Mouse (Mus musculus) spleen, embryonic (tissue): Measurements from ENCODE around the gene Ank2.

Experiments
- CTCF ChIA-PET: fragments of 350-600 bp; sonication (Branson Sonifier 250); formaldehyde crosslinking; loops from one replicate; lab custom pipeline; 2022; lab: Charles Lee

The Ank2 gene

DNA sequence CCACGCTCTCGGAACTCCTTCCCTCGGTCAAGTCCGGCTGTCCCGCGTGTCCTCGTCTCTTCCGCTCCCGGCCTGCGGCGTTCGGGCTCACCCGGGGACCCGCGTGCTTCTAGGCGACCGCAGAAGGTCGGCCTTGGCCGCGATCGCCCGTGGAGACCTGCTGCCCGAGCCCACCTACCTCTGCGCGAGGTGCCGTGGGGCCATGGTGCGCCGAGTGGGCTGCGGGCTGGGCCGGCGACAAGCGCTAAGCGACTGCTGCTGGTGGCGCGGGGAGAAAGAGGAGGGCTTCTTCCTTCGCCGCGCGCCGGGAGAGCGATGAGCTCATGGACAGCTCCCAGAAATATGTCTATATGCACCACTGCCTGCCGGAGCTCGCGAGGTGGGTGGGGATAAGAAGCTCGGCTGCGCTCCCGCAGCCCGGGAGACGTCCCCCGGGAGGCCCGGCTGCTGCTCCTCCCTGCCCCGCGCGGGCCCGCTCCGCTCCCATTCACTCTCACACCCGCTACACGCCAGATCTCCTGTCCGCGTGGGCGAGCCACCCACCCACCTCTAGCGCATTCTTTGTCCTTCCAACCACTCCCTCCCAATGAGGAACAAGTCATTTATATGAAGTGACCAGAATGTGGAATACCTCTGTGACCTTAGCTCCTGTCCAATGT lies at the start of gene Ank2:
Gene Ank2 (minus strand): TSS at position 609 of the 659 bp plus-strand sequence.
- CTCF ChIA-PET, result no interaction called here

DNA sequence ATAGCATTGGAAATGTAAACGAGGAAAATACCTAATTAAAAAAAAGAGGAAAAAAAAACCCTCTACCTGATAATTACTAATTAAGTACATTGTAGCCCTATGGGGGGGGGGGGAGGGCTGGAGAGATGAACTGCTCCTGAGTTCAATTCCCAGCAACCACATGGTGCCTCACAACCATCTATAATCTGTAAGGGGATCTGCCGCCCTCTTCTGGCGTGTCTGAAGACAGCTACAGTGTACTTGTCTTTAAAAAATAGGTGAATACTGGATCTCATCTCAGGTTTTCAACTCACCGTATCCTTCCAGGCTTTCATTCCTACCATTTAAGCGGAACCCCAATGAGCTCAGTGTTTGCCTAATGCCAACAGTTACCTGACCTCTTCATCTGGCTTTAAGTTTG lies 48.7 kb upstream of the Ank2 start:
- CTCF ChIA-PET, result interaction anchor here (0.5 kb wide), 1 partner anchor 230 kb away, joined by 4 read pairs; no protein-coding TSS in a partner anchor

- CTCF ChIA-PET, result no interaction called here
Measured at GRCm38 (mm10) chr3:127544610-127545121, 45.5 kb upstream of the Ank2 start.

DNA sequence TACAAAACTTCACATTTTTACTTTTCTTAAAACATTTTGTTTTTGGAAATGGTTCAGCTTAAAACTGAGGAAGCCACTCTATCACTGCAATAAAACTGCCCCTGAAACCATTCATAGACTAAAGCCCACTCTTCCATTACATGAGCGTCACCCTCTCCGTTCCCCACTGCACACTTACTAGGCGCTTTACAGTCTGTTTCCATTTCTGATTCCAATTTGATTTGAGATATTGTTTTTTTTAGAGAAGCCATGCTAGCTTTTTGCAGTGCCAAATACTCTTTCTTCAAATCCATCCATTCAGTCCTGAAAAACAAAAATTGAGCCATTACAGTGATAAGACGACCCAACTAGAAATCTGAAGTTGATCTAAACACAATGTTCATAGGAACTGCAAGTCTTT lies 44.8 kb upstream of the Ank2 start:
- CTCF ChIA-PET, result no interaction called here

DNA sequence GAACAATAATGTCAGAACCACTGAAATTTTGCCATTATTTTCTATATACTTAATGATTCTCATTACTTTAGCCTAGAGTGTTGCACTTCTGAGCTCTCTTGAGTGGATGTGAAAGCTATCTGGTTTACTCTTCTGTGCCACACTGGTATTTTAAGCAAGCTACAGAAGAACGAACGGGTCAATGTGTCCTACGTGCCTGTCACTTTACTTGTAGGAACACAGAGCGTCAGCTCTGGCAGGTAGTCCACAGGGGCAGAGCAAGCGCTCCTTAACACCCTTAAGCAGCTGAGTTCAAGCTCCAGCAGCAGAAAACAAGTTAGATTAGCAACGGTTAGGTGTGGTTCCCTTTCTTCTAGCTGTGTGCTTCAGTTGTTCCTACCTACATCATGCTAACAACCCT lies 40.0 kb upstream of the Ank2 start:
- CTCF ChIA-PET, result interaction anchor here (0.5 kb wide), 1 partner anchor 169 kb away, joined by 4 read pairs; no protein-coding TSS in a partner anchor

DNA sequence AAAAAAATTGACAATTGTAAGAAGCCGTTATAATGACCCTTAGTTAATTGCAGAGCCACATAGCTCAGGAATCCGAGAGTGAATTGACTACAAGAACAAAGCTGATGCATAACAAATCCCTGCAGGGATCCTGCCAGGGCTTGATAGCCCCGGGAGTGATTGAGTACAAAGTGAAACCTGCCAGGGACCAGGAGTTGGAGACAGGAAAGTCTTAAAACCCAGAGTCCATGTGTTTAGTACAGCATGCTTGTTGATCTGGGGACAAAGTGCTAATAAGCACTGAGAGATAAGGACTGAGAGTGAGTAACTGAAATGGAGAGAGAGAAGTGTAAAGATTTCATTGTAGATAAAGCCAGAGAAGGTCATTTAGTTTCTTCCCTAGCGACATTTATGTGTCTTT lies 31.1 kb upstream of the Ank2 start:
- CTCF ChIA-PET, result no interaction called here

DNA sequence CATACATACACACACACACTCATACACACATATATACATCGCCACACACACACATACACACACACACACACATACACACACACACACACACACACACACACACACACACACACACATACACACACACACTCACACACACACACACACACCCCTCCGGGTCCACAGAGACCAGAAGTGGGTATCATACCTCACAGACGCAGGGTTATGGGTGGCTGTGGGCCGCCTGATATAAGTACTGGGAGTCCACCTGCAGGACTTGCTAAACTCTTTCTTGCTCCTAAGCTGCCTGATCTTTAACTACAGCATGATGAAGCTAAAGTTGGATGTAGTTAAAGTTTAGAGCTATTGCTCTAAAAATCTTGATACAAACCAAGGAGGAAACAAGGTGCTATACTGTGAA lies 30.7 kb upstream of the Ank2 start:
- CTCF ChIA-PET, result no interaction called here

DNA sequence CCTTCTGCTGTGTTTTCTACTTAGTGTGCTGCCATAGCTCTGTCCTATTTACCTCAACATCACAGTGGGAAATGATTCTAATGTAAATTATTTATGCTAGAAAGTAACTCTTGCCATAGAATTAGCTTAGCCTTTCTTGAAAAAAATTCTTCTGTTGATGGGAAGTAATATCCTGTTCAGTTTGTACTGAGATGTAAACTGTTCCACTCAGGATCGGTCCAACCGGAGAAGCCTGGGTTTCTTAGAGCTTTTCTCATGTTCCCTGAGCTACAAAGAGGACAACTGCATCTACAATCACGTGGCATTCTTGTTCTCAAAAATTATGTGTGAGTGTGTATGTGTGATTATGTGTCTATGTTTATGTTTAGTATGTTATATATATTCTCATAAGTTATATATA lies 30.1 kb upstream of the Ank2 start:
- CTCF ChIA-PET, result no interaction called here

DNA sequence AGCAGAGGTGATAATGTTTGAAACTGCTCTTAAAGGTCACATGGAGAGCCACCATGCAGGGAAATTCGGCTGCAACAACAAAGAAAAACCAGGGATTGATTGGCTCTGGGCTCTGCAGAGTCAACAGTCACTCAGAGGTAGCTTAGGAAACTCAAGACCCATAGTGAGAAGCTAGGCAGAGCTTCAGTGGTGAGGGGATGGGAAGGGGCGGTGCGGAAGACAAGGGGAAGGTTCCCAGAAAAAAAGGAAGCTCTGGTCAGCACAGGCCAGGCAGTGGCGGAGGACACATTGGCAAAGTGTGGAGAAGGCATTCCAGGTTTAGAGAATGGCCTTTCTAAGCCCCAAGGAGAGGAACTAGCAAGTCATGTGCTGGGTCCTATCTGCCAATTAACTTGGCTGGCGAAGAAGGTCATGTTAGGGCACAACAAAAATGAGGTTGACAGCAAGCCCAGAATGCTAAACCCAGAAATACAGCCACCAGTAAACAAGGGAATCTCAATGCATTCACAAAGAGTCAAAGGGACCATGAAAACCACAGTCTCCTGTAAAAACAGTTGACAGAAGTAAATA lies 28.4 kb upstream of the Ank2 start:
- CTCF ChIA-PET, result no interaction called here

- CTCF ChIA-PET, result no interaction called here
Measured at GRCm38 (mm10) chr3:127525188-127525819, 26.2 kb upstream of the Ank2 start.

DNA sequence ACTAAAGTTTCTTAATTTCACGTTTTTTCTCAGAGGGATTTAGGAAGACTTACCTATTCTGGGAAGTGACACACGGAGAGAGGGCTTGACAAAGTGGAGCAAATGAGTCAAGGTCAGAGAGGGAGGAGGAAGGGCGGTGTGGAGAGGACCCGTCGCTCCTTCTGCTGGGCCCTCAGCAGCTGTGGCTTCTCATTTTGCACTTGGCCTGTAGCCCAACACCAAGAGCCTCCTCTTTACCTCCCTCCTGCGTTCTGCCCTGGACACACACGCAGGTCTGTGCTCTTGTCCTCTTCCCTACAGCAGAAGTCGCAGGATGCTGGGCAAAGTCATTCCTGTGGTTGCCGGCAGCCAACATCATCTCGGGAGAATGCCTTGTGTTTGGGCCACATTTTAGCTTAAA lies 22.0 kb upstream of the Ank2 start:
- CTCF ChIA-PET, result no interaction called here

DNA sequence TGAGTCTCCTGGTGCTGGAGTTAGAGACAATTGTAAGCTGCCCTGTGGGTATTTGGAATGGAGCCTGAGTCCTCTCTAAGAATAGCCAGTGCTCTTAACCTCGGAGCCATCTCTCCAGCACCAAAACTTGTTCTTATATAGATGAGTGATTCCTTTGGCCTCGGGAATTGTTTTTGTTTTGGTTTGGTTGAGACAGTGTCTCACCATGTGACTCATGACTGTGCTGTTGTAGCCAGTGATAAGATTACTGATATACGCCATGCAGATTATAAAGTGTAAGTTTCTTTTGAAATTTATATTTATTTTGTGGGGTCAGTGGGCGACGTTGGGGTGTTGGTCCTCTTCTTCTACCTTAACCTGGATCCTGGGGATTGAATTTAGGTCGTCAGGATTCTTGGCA lies 21.1 kb upstream of the Ank2 start:
- CTCF ChIA-PET, result no interaction called here

- CTCF ChIA-PET, result no interaction called here
Measured at GRCm38 (mm10) chr3:127515251-127515650, 16.1 kb upstream of the Ank2 start.

- CTCF ChIA-PET, result no interaction called here
Measured at GRCm38 (mm10) chr3:127513699-127514098, 14.5 kb upstream of the Ank2 start.

DNA sequence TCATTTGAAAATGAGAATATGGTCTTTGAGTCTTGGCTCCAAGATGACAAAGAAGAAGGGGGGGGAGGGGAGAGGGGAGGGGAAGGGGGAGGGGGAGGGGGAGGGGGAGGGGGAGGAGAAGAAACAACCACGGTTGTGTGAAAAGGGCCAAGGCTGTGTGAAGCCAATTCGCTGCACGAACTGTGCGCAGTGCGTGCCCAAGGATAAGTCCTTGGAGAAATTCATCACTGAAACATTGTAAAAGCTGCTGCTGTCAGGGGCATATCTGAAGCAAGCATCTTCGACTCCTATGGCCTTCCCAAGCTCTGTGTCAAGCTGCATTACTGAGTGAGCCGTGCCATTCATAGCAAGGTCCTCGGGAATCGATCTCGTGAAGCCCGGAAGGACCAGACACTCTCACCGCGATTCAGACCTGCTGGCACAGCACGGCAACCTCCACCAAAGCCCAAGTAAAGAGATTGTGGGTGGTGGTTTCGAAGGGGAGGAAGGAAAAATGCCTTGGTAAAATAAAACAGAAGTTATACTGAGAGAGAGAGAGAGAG lies 13.7 kb upstream of the Ank2 start:
- CTCF ChIA-PET, result no interaction called here

DNA sequence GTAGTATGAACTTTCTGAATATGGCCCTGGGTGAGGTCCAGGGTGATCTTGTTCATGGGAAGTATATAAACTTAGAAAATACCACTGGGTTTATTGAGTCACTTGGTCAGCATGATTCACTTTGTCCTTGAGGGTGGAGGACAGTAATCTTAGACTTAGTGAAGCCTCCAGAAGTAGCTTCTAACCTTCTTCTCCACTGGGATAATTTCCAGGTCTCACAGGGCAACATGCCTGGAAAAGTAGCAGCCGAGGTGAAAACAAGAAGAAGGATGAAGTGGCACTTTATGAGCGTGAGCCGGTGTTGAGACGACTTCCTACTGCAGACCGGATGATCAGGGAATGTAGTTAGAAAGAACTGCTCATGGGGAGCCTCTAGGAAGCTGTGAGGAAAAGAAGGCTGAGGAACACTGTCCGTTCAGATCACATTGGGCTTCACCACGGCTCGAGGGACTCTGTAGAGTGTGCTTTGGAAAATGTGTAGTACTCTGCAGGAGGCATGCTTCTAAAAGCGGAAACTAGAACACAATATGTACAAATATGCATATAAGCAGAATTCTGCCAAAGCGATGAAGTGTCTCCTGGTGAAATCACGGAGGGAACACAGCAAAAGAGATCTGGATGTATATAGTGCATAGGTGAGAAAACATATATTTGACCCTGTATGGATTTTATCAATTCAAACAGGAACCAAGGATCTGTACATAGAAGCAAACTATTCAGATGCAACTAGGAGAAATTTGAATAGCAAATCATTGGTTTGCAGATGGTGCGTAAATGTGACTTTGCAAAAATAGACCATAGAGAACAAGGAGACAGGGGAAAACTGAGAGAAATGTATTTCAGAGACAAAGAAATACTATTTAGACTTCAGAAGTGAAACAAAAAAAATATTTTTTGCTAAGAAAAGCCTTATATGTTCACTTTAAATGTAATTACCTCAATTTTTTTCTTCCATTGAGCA lies 12.9 kb upstream of the Ank2 start:
- CTCF ChIA-PET, result no interaction called here

DNA sequence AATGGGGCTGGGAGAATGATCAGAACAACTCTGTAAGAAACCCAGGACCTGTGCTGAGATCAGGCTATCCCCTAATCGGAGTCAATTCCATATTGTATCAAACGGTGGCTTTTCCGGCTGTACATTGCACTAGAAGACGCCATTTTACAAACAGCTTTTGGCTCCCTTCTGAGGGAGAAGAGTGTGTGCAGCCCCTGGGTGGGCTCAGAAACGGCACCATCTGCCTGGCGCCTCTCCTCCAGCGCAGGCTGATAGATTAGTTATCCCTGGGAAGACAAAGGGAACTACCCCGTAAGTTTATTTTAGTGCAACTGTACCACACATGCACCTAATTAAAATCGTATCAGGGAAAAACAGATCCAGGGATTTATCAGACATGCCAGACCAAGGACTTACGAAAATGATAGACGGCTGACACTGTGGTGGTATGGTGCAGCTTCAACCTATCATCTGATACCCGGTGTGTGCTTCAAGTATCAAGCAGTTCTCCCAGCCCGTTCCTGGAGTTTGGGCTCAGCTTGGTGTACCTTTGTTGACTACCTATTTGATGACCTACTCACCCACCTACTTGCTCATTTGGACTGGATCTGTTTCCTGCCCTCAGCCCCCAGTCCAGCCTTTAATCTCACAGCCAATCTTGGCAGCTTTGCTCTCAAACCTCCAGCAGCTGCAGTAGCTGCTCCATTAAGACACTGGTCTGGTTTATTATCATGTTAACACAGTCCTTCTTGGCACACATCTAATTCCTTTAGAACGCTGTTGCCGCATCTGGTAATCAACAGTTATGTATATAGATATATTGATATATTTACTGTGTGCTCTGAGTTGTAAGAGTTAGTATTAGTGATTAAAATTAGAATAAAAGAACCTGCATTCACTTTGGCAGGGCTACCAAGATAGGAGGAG lies 9.0 kb upstream of the Ank2 start:
- CTCF ChIA-PET, result no interaction called here

GRCm38 (mm10) chr3:127498197-127498741 lies 881 bp downstream of the Ank2 start:
- CTCF ChIA-PET, result no interaction called here

GRCm38 (mm10) chr3:127492663-127493062 lies 6.5 kb downstream of the Ank2 start:
- CTCF ChIA-PET, result no interaction called here

DNA sequence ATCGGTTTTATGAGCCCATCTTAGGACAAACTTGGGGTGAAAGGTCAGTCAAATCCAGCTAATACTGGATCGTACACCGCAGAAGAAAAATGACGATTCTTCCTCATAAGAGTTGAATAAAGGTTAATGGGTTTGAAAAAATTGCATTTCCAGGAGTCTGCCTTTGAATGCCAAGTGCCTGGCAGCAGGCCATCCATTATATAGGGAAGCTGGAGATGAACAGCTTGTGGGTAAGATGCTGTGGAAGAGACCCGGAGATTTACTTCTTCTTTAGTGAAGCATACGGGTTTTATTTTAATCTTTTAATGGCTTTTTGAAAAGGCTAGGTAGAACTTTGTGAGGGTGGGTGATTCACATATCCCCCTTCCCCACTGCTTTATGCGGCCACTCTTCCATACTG lies 11.8 kb downstream of the Ank2 start:
- CTCF ChIA-PET, result no interaction called here
